Mouse (Mus musculus): ENCODE measurements around the gene Sidt1.
"Not testable (repeated sequence)": the region's sequence is repeated elsewhere in the genome, so short reads cannot be mapped to it uniquely, and the experiment has no call there.

The Sidt1 gene

DNA sequence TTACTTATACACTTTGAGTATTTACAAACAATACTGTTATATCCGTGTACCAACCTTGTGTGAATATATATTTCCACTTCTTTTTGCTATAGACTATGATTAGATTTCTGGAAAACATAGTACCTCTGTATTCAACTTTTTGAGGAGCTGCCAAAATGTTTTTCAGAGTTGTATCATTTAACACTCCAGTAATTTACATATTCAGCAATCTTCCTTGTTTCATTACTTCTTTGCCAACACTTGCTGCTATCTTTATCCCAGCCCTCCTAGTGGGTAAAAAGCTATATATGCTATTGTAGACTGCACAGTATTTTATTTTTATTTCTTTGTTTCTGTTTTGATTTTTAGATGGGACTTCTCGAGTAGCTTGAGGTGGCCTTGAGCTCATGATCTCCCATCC is 29.2 kb downstream of the Sidt1 start:
- DNase-seq (ENCODE audit: low read depth, low spot score): no peak

- no peak for DNase-seq (ENCODE audit: low read depth, low spot score)
Measured at GRCm38 (mm10) chr16:44302126-44302892, 30.7 kb downstream of the Sidt1 start.

GRCm38 (mm10) chr16:44299438-44300093 is 33.4 kb downstream of the Sidt1 start:
- no peak for DNase-seq (ENCODE audit: low read depth, low spot score)

GRCm38 (mm10) chr16:44293960-44294359 is 39.0 kb downstream of the Sidt1 start:
- no peak for DNase-seq (ENCODE audit: low read depth, low spot score)

- not testable (repeated sequence) for DNase-seq (ENCODE audit: low read depth, low spot score)
Measured at GRCm38 (mm10) chr16:44292681-44293080, 40.3 kb downstream of the Sidt1 start.

- no peak for DNase-seq (ENCODE audit: low read depth, low spot score)
Measured at GRCm38 (mm10) chr16:44289004-44289648, 43.9 kb downstream of the Sidt1 start.

- DNase-seq (ENCODE audit: low read depth, low spot score): no peak
Measured at GRCm38 (mm10) chr16:44287356-44287950, 45.5 kb downstream of the Sidt1 start.

GRCm38 (mm10) chr16:44282614-44283325 is 50.2 kb downstream of the Sidt1 start:
- no peak for DNase-seq (ENCODE audit: low read depth, low spot score)

DNA sequence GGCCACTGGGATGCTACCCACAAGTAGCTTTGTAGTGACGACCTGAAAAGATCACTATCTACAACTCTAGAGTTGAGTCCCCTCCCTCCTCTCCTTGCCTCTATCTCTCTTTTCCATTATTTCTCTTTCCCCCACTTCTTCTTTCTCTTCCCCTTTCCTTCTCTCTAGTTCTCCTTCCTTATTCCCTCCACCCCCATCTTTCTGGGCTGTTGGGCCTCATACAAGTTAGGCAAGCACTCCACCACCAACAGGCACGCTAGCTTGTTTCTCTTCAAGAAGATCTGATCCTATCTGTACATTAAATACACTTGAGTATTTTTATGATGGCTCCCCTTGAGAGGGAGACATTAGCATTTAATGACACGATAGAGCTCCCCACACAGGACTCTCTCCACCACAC is 51.0 kb downstream of the Sidt1 start:
- DNase-seq (ENCODE audit: low read depth, low spot score): no peak

DNA sequence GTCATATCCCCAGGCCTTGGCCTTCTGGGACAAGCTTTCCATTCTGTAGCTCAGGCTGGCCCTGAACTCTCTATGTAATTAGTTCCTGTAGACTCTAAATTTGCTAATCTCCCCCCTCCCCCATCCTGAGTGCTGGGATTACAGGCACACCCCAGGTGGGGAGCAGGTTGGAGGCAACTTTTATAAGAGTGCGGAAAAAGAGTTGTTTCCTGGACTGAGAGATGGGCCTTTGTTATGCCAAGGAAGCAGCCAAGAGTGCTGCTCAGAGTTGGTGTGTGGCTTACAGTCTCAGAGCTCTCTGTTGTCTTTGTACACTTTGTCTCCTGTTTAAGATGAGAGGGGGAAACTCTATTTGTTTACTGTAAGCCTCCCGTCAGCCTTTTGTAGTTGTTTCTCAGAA is 52.2 kb downstream of the Sidt1 start:
- no peak for DNase-seq (ENCODE audit: low read depth, low spot score)

- DNase-seq (ENCODE audit: low read depth, low spot score): no peak
Measured at GRCm38 (mm10) chr16:44277212-44277611, 55.8 kb downstream of the Sidt1 start.

GRCm38 (mm10) chr16:44271371-44272038 is 61.5 kb downstream of the Sidt1 start:
- peak; percentile 59 for DNase-seq (ENCODE audit: low read depth, low spot score)

- DNase-seq (ENCODE audit: low read depth, low spot score): peak; percentile 43
Measured at GRCm38 (mm10) chr16:44270606-44271005, 62.4 kb downstream of the Sidt1 start.

GRCm38 (mm10) chr16:44269578-44269977 is 63.4 kb downstream of the Sidt1 start:
- no peak for DNase-seq (ENCODE audit: low read depth, low spot score)

- no peak for DNase-seq (ENCODE audit: low read depth, low spot score)
Measured at GRCm38 (mm10) chr16:44268541-44269215, 64.3 kb downstream of the Sidt1 start.

DNA sequence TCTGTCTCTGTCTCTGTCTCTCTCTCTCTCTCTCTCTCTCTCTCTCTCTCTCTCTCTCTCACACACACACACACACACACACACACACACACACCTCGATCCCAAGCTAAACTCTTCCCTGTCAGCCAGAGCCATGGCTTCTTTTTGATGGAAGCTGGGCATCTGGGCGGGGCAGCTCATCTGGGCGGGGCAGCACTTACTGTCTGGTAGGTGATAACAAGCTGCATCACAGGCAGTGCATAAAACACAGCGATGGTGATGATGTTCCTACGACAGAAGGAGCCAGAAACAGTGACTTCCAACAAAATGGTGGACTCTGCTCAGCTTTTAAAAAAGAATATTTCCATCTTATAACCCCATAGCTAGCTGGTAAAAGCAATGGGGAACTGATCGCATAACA is 67.4 kb downstream of the Sidt1 start:
- DNase-seq (ENCODE audit: low read depth, low spot score): no peak

- no peak for DNase-seq (ENCODE audit: low read depth, low spot score)
Measured at GRCm38 (mm10) chr16:44264916-44265315, 68.1 kb downstream of the Sidt1 start.

GRCm38 (mm10) chr16:44257476-44257875 is 75.5 kb downstream of the Sidt1 start:
- DNase-seq (ENCODE audit: low read depth, low spot score): no peak

DNA sequence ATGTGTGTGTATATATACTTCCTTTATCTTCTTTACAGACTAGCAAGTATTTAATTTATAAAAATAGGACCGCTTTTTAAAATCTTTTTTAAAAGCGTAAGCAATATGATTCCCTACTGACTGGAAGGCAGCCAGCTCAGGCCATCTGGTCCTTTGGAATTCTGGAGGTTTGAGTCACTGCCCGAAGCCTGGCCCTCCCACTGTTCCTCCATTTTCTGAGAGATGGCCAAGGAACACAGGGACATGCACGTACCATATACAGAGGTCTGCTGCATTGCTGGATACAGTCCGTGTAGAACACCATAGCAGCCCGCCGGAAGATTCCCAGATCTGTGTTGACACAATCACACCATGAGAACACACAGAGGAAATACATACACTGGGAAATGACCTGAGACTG is 78.3 kb downstream of the Sidt1 start:
- DNase-seq (ENCODE audit: low read depth, low spot score): no peak

DNA sequence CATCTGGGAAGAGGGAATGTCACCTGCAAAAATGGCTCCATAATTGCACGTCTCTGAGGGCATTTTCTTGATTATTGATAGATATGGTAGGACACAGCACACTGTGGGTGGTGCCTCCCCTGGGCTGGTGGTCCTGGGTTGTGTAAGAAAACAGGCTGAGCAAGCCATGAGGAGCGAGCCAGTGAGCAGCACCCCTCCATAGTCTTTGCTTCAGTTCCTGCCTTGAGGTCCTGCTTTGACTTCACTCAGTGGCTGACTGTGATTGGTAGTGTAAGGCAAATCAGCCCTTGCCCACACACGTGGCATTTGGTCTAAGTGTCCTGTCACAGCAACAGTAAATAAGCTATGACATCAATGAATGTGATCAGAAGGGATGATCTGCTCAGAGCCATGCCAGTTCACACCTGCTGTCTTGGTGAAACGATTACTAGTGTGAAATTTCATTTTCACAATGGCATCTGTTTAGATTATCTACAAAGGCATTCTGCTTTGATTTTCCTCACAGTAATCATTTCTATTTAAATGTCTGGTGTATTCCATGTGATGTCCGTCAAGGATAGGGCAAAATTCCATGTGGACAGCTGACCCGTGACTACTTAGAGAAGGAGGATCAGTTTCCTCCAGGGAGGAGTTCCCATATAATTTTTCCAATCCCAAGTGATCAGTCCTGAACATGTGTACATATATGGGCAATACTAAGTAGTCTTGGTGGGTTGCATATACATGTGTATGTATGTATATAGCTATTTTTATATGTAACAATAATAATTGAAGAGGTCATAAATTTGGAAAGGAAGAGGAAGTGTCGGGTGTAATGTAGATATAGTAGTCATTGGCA is 79.0 kb downstream of the Sidt1 start:
- DNase-seq (ENCODE audit: low read depth, low spot score): no peak
